Mouse (Mus musculus) hindbrain, embryonic 16.5 days (tissue): ENCODE measurements around the gene Hdgfl3. TPM values are rescaled to one million over a fixed set of nuclear protein-coding genes. Genes with fewer than 3 reads are reported as not detected.

ENCODE experiments used
- ATAC-seq: fragments of 200-750 bp; cut with Nextera tagmentation; 2 replicates; pipeline ENCODE4 v1.8.0; 2017; ENCODE audit warnings: moderate TSS enrichment, moderate library complexity
- H3K27ac ChIP-seq: fragments of 300-500 bp; sonication (generic); 2 replicates; pipeline ENCODE4 v1.5.1; 2014; ENCODE audit warnings: low read depth, mild to moderate bottlenecking, control low read depth, low read length, moderate library complexity
- H3K27me3 ChIP-seq: fragments of 300-500 bp; sonication (generic); replicated peaks from 2 replicates; pipeline ENCODE4 v1.6.1; 2014; ENCODE audit warnings: low read length; ENCODE audit not compliant: control insufficient read depth, insufficient read depth
- H3K36me3 ChIP-seq: fragments of 300-500 bp; sonication (generic); 2 replicates; pipeline ENCODE4 v1.6.1; 2014; ENCODE audit warnings: mild to moderate bottlenecking, low read length, moderate library complexity, mixed read lengths; ENCODE audit not compliant: control insufficient read depth, insufficient read depth
- H3K4me1 ChIP-seq: fragments of 300-500 bp; sonication (generic); 2 replicates; pipeline ENCODE4 v1.6.1; 2014; ENCODE audit warnings: low read depth, low read length; ENCODE audit not compliant: control insufficient read depth, insufficient read depth
- H3K4me2 ChIP-seq: fragments of 300-500 bp; sonication (generic); 2 replicates; pipeline ENCODE4 v1.6.1; 2014; ENCODE audit warnings: mild to moderate bottlenecking, low read length, control low read depth, moderate library complexity
- H3K4me3 ChIP-seq: fragments of 300-500 bp; sonication (generic); 2 replicates; pipeline ENCODE4 v1.5.1; 2014; ENCODE audit warnings: mild to moderate bottlenecking, low read length, control low read depth, moderate library complexity
- H3K9ac ChIP-seq: fragments of 300-500 bp; sonication (generic); 2 replicates; pipeline ENCODE4 v1.6.1; 2014; ENCODE audit warnings: low read depth, mild to moderate bottlenecking, control low read depth, low read length, moderate library complexity
- H3K9me3 ChIP-seq: fragments of 300-500 bp; sonication (generic); 2 replicates; pipeline ENCODE4 v1.6.1; 2014; ENCODE audit warnings: mild to moderate bottlenecking, low read length, moderate library complexity; ENCODE audit not compliant: control insufficient read depth
- WGBS: fragments of 180-500 bp; shearing (Covaris S2); extraction: QIAGEN DNeasy Blood & Tissue Kit; methylation state at CpG from one replicate; pipeline ENCODE4 v1.1.7; 2014; 5-methylcytosine and 5-hydroxymethylcytosine counted together
- polyA plus RNA-seq: library from polyadenylated mRNA; unstranded; fragments of >200 nt; fragmentation: Nextera tagmentation; extraction: Ambion mirVana; gene quantifications from 2 replicates; pipeline ENCODE4 v1.2.1, GENCODE M21; 2015

Hdgfl3 gene
- polyA plus RNA-seq, 1 experiment from 2014 or later = 47.6 TPM

- Histone ChIP-seq H3K27ac (no peak overlapping the region), H3K4me3 (no peak overlapping the region), H3K4me2 (no peak overlapping the region), H3K9me3 (no peaks in the 10 kb centered on the region), H3K36me3 (no peaks in the 10 kb centered on the region), H3K9ac (no peak overlapping the region), H3K4me1 (no peaks in the 10 kb centered on the region), H3K27me3 (no peaks in the 10 kb centered on the region)
- WGBS = 86% methylated on average over 4 of the region's 4 CpGs
- no peak for ATAC-seq
Observed at GRCm38 (mm10) chr7:81920314-81920713, 14.0 kb downstream of the Hdgfl3 start.

- H3K27ac ChIP-seq = no peak overlapping the region
- no peaks in the 10 kb centered on the region for H3K27me3 ChIP-seq
- no peak overlapping the region for H3K4me2 ChIP-seq
- 65% methylated on average over 5 of the region's 5 CpGs for WGBS
- H3K9me3 ChIP-seq = no peaks in the 10 kb centered on the region
- no peaks in the 10 kb centered on the region for H3K4me1 ChIP-seq
- no peak overlapping the region for H3K4me3 ChIP-seq
- peak; percentile 63; the same call in 1 of the 2 replicates for ATAC-seq
- H3K9ac ChIP-seq = no peak overlapping the region
- H3K36me3 ChIP-seq = no peaks in the 10 kb centered on the region
Observed at GRCm38 (mm10) chr7:81918316-81918715, 16.0 kb downstream of the Hdgfl3 start.

GRCm38 (mm10) chr7:81904926-81905325 lies 29.3 kb downstream of the Hdgfl3 start:
- Histone ChIP-seq H3K4me1 (no peaks in the 10 kb centered on the region), H3K4me3 (no peak overlapping the region), H3K4me2 (no peak overlapping the region), H3K9me3 (no peaks in the 10 kb centered on the region), H3K36me3 (no peaks in the 10 kb centered on the region), H3K9ac (no peak overlapping the region), H3K27me3 (no peaks in the 10 kb centered on the region), H3K27ac (no peak overlapping the region)
- no peak for ATAC-seq
- 92% methylated on average over 2 of the region's 2 CpGs for WGBS

- no peaks in the 10 kb centered on the region for H3K4me1 ChIP-seq
- 50% methylated on average over 4 of the region's 4 CpGs for WGBS
Observed at GRCm38 (mm10) chr7:81904094-81904493, 30.2 kb downstream of the Hdgfl3 start.

GRCm38 (mm10) chr7:81899361-81899760 lies 34.9 kb downstream of the Hdgfl3 start:
- WGBS = 86% methylated on average over 11 of the region's 11 CpGs
- no peaks in the 10 kb centered on the region for H3K27me3 ChIP-seq
- peaks cover 4% of the 10 kb centered on the region for H3K36me3 ChIP-seq
- no peak for ATAC-seq
- no peaks in the 10 kb centered on the region for H3K4me1 ChIP-seq
- no peak overlapping the region for H3K4me3 ChIP-seq
- H3K9ac ChIP-seq = no peak overlapping the region
- H3K4me2 ChIP-seq = no peak overlapping the region
- H3K9me3 ChIP-seq = no peaks in the 10 kb centered on the region
- no peak overlapping the region for H3K27ac ChIP-seq

More at GRCm38 (mm10) chr7:81904094-81904493, 30.2 kb downstream of the Hdgfl3 start:
- Histone ChIP-seq H3K27me3 (no peaks in the 10 kb centered on the region), H3K9ac (no peak overlapping the region), H3K4me2 (no peak overlapping the region), H3K36me3 (no peaks in the 10 kb centered on the region; the same call in 1 of the 2 replicates), H3K4me3 (no peak overlapping the region), H3K27ac (no peak overlapping the region), H3K9me3 (no peaks in the 10 kb centered on the region)
- ATAC-seq = peak; percentile 62; the same call in 1 of the 2 replicates

GRCm38 (mm10) chr7:81885128-81885527 lies 49.1 kb downstream of the Hdgfl3 start:
- Histone ChIP-seq H3K4me3 (no peak overlapping the region), H3K27me3 (no peaks in the 10 kb centered on the region), H3K27ac (no peak overlapping the region), H3K9ac (no peak overlapping the region), H3K36me3 (0 out of 2 replicates have a peak, but pooled peaks cover 2% of the 10 kb centered on the region), H3K4me2 (no peak overlapping the region), H3K9me3 (no peaks in the 10 kb centered on the region), H3K4me1 (no peaks in the 10 kb centered on the region; the same call in 1 of the 2 replicates)
- WGBS = 57% methylated on average over 4 of the region's 4 CpGs
- ATAC-seq = no peak

- H3K4me2 ChIP-seq = no peak overlapping the region
- H3K27me3 ChIP-seq = no peaks in the 10 kb centered on the region
- H3K9me3 ChIP-seq = no peaks in the 10 kb centered on the region
- H3K4me3 ChIP-seq = no peak overlapping the region
- no peak for ATAC-seq
- H3K36me3 ChIP-seq = 0 out of 2 replicates have a peak, but pooled peaks cover 2% of the 10 kb centered on the region
- H3K4me1 ChIP-seq = no peaks in the 10 kb centered on the region; the same call in 1 of the 2 replicates
- no peak overlapping the region for H3K9ac ChIP-seq
- 65% methylated on average over 3 of the region's 3 CpGs for WGBS
- H3K27ac ChIP-seq = no peak overlapping the region
Observed at GRCm38 (mm10) chr7:81881600-81881999, 52.7 kb downstream of the Hdgfl3 start.

- Histone ChIP-seq H3K9ac (no peak overlapping the region), H3K27me3 (no peaks in the 10 kb centered on the region), H3K9me3 (no peaks in the 10 kb centered on the region), H3K4me2 (no peak overlapping the region), H3K4me3 (no peak overlapping the region), H3K36me3 (0 out of 2 replicates have a peak, but pooled peaks cover 1% of the 10 kb centered on the region), H3K4me1 (peaks cover 3% of the 10 kb centered on the region), H3K27ac (no peak overlapping the region)
- ATAC-seq = no peak
- 85% methylated on average over 4 of the region's 4 CpGs for WGBS
Observed at GRCm38 (mm10) chr7:81880797-81881196, 53.5 kb downstream of the Hdgfl3 start.

- 89% methylated on average over 5 of the region's 5 CpGs for WGBS
- no peak for ATAC-seq
- H3K27me3 ChIP-seq = no peaks in the 10 kb centered on the region
- H3K9ac ChIP-seq = no peak overlapping the region
- no peaks in the 10 kb centered on the region for H3K9me3 ChIP-seq
- H3K36me3 ChIP-seq = no peaks in the 10 kb centered on the region
- no peak overlapping the region for H3K4me3 ChIP-seq
- H3K4me2 ChIP-seq = no peak overlapping the region
- H3K4me1 ChIP-seq = peaks cover 3% of the 10 kb centered on the region
- H3K27ac ChIP-seq = no peak overlapping the region
Observed at GRCm38 (mm10) chr7:81880286-81880685, 54.0 kb downstream of the Hdgfl3 start.
